Mouse (Mus musculus) activated CD4-positive, CD25-positive, alpha-beta regulatory T cell (primary cell): Measurements from ENCODE around the gene Slc39a11. TPM values are rescaled to one million over a fixed set of nuclear protein-coding genes. Genes with fewer than 3 reads are reported as not detected.

ENCODE experiments used
- polyA plus RNA-seq, 2 experiments: library from polyadenylated mRNA; unstranded; fragments of 100-300 nt; shearing (Covaris generic); gene quantifications; one replicate each; pipeline ENCODE4 v1.2.1; 2017

Slc39a11 gene
- polyA plus RNA-seq, result 10 to 100 TPM; 20.1 to 29.6 TPM

DNA sequence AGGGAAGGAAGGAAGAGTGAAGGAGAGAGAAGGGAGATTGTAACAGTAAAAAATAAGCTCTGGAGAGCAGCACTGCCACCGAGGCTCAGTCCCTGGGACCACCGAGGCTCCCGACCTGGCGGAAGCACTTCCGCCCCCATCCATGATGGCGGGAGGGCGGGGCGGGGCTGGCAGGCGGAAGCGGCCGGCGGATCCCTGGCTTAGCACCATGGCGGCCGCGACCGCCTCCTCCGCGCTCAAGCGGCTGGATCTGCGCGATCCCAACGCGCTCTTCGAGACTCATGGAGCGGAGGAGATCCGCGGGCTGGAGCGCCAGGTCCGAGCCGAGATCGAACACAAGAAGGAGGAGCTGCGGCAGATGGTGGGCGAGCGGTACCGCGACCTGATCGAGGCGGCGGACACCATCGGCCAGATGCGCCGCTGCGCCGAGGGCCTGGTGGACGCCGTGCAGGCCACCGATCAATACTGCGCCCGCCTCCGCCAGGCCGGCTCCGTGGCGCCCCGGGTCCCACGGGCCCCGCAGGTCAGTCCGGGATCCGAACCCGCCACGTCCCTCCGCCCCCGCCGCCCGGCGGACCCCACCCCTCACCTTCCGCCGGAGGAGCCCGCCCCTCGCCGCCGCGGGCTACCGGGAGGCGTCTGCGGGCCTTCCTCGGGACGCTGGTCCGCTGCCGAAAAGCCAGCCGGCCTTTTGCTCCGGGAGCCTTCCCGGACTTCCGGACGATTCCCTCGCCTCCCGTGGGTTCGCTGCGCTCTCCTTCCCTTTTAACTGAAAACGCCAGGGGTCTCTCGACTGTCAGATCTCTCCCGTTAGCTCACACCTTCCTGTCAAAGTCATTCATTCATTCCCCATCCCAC is at the start of gene Slc39a11:
Gene Slc39a11 (minus strand): TSS at position 727 of the 858 bp plus-strand sequence.

GRCm38 (mm10) chr11:113683957-113684706 is 34.3 kb upstream of the Slc39a11 start, which contains the start of the genes Fam104a and D11Wsu47e:
Fam104a (minus strand) TSS chr11:113684155.
D11Wsu47e (plus strand) TSS chr11:113684412.

GRCm38 (mm10) chr11:113648690-113649352 is 1.1 kb downstream of the Slc39a11 start, which contains the start of gene Cog1:
Cog1 (plus strand) TSS chr11:113649169.

DNA sequence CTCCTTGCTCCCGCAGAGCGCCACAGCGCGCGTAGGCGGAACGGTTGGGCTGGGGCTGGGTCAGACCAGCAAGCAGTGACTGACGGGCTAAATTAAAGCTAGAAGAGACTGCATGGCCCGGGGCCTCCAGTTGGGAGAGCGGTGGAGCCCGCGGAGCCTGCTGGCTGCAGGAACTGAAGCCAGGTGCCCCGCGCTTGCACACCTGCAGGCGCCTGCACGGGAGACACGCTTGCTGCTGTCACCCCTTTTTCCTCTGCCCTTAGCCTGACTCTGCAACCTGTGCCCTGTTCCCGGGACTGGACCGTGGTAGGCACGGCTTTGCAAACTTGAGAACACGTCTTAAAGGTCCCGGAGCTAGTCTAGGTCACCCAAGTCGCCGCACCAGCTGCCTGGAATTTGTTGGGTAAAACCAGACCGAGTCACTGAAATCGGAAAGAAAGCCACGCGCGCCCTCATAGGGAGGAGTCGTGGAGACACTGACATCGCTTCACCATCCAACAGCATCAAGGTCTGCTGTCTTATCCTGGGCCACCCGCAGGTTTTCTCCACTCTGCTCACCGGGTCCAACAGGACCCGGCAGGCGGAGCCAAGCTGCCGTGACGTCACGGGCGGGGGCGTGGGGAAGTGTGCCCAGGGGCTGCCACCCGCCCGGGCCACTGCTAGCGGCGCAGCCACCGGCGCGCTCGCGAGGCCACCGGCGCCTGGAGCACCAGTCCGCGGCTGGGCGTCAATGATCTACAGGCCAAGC is 31.0 kb downstream of the Slc39a11 start, which contains the start of gene Sstr2:
Gene Sstr2 (plus strand): TSS at position 671 of the 748 bp plus-strand sequence.

Other genes with a start within 250 kb of the Slc39a11 start
- under 1 TPM; 0.27 to 0.31 TPM for gene Sstr2, start 30.7 kb downstream of the Slc39a11 start, polyA plus RNA-seq
- gene Cog1, start 910 bp downstream of the Slc39a11 start, polyA plus RNA-seq, result 10 to 100 TPM; 31.1 to 48.3 TPM
- 10 to 100 TPM; 51.0 to 51.8 TPM for gene Fam104a, start 34.1 kb upstream of the Slc39a11 start, polyA plus RNA-seq
- 10 to 100 TPM; 13.3 to 16.2 TPM for gene D11Wsu47e, start 34.3 kb upstream of the Slc39a11 start, polyA plus RNA-seq
- under 1 TPM in 1 of 2 experiments, not detected in 1; 0.17 TPM for gene Cpsf4l, start 59.9 kb upstream of the Slc39a11 start, polyA plus RNA-seq
- gene Cdc42ep4, start 101.8 kb upstream of the Slc39a11 start, polyA plus RNA-seq, result 1 to 10 TPM; 4.3 to 5.7 TPM